In the genomic region with DNA sequence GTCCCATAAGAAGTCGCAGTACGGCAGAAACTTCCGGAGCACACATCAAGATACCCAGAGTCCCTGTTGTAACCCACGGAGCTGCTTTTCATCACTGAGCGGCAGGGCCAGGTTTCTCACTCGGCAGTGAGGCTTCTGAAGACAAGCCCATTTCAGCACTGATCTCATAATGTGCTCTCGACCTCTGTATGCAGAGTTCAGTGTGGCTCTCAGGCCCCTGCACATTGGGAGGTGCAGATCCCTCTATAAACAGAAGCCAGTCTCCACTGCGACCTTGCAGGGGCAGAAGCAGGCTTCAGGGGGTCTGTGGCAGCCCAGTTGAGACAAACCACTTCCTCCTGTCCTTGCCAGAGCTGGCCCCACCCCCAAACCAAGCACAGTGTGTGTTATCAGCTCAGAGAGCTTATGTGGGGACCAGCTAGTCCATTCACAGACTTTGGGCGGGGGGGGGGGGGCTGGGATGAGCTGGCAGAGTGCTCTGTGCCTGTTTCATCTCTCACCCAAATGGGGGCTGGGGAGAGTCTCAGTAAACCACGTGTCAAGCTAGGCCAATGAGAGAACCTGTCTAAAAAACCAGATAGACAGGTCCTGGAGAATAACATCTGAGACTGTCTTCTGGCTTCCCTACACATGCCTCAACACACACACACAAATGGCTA, we compare ENCODE assay signal across 8 mouse cellular contexts. TPM values are rescaled to one million over a fixed set of nuclear protein-coding genes. Genes with fewer than 3 reads are reported as not detected.
DNase-seq lines count a peak whose midpoint lies in the region; ATAC-seq and TF ChIP-seq lines count a peak whose summit lies in the region.

No protein-coding gene starts in this region.

- peak overlapping the region; percentile 17; the same call in 1 of the 2 replicates for H3K9ac ChIP-seq in heart, postnatal 0 days (replicated peaks; ENCODE audit: low read depth, low read length)
- H3K9ac ChIP-seq in liver, postnatal 0 days (replicated peaks) = peak overlapping the region; percentile 53

- no peaks in the 10 kb centered on the region for H3K9me3 ChIP-seq in heart, postnatal 0 days (replicated peaks; ENCODE audit: control insufficient read depth, low read length)
- H3K9me3 ChIP-seq in liver, postnatal 0 days (ENCODE audit: low read length) = no peaks in the 10 kb centered on the region

- H3K4me3 ChIP-seq in heart, postnatal 0 days (ENCODE audit: low read depth, low read length) = peak overlapping the region; percentile 29
- peak overlapping the region; percentile 55 for H3K4me3 ChIP-seq in liver, postnatal 0 days (ENCODE audit: low read depth, low read length)

- peaks cover 11% of the 10 kb centered on the region; the same call in 1 of the 2 replicates for H3K4me1 ChIP-seq in heart, postnatal 0 days (ENCODE audit: control insufficient read depth, insufficient read depth)
- peaks cover 43% of the 10 kb centered on the region for H3K4me1 ChIP-seq in liver, postnatal 0 days (ENCODE audit: insufficient read depth)

- no peak for TF ChIP-seq CTCF in heart, postnatal 0 days (IDR thresholded peaks at IDR 0.05; ENCODE audit: low read depth)
- no peak for TF ChIP-seq CTCF in liver, postnatal 0 days (IDR thresholded peaks at IDR 0.05; ENCODE audit: low read depth)

- H3K27me3 ChIP-seq in heart, postnatal 0 days (ENCODE audit: control insufficient read depth, insufficient read depth, low read length) = no peaks in the 10 kb centered on the region
- H3K27me3 ChIP-seq in liver, postnatal 0 days (ENCODE audit: insufficient read depth, low read length) = no peaks in the 10 kb centered on the region

- WGBS in heart, postnatal 0 days = 3% methylated on average over 10 of the region's 10 CpGs
- 4% methylated on average over 10 of the region's 10 CpGs for WGBS in liver, postnatal 0 days (ENCODE audit: insufficient replicate concordance)

- peak overlapping the region; percentile 44 for H3K4me2 ChIP-seq in heart, postnatal 0 days (ENCODE audit: low read depth, low read length)
- H3K4me2 ChIP-seq in liver, postnatal 0 days (ENCODE audit: low read depth, low read length) = peak overlapping the region; percentile 67

- TF ChIP-seq EP300 in heart, postnatal 0 days (IDR thresholded peaks at IDR 0.05; ENCODE audit: low read depth) = no peak
- TF ChIP-seq EP300 in liver, postnatal 0 days (IDR thresholded peaks at IDR 0.05; ENCODE audit: low read depth) = no peak

- H3K36me3 ChIP-seq in heart, postnatal 0 days (replicated peaks; ENCODE audit: control insufficient read depth, insufficient read depth, low read length) = no peaks in the 10 kb centered on the region
- no peaks in the 10 kb centered on the region for H3K36me3 ChIP-seq in liver, postnatal 0 days (replicated peaks; ENCODE audit: insufficient read depth, low read length)

- ATAC-seq in heart, postnatal 0 days (ENCODE audit: insufficient read depth, low read depth) = peak; percentile 81
- ATAC-seq in liver, postnatal 0 days = peak; percentile 69

- peak; percentile 27 for DNase-seq in adrenal gland, postnatal 25 days
- DNase-seq in adrenal gland, postnatal 4 days (ENCODE audit: low spot score in 2 of 2) = no peak
- peak; percentile 28 for DNase-seq in right cerebral cortex, postnatal 14 days
- DNase-seq in right cerebral cortex, adult 2 months (ENCODE audit: low spot score in 2 of 2) = no peak
- peak; percentile 30 for DNase-seq in heart, postnatal 0 days (ENCODE audit: low spot score)
- DNase-seq in liver, postnatal 0 days = peak; percentile 71
- DNase-seq in retina, postnatal 7 days (ENCODE audit: low read depth, low spot score) = peak; percentile 28
- no peak for DNase-seq in frontal cortex, postnatal 14 days (ENCODE audit: low spot score in 2 of 2)

- peak overlapping the region; percentile 79 for H3K27ac ChIP-seq in heart, postnatal 0 days (ENCODE audit: low read depth)
- H3K27ac ChIP-seq in liver, postnatal 0 days (ENCODE audit: low read depth) = peak overlapping the region; percentile 84

RNA-seq across cellular contexts. Expression of gene Fgd3, which starts 12.7 kb away (rescaled TPM):
- 1.5 and 2.8 TPM in 2 replicates for total RNA-seq in adrenal gland, postnatal 25 days (2021)
- 1 to 10 TPM; 5.3 to 6.0 TPM for total RNA-seq in adrenal gland, postnatal 4 days (2021)
- 0.93 and 1.6 TPM in 2 replicates for total RNA-seq in heart, postnatal 0 days (2014; rRNA removed; ENCODE audit: low replicate concordance)
- polyA plus RNA-seq in heart, postnatal 0 days (2015; fragmentation: Nextera tagmentation; extraction: Ambion mirVana) = 0.04 and 0.05 TPM in 2 replicates
- 0.57 and 0.62 TPM in 2 replicates for polyA plus RNA-seq in liver, postnatal 0 days (2015; fragmentation: Nextera tagmentation; extraction: Ambion mirVana)

RNA-seq across cellular contexts. Expression of gene Bicd2, which starts 33.9 kb away (rescaled TPM):
- 43.7 and 45.2 TPM in 2 replicates for total RNA-seq in adrenal gland, postnatal 25 days (2021)
- total RNA-seq in adrenal gland, postnatal 4 days (2021) = 10 to 100 TPM; 33.5 to 35.9 TPM
- total RNA-seq in heart, postnatal 0 days (2014; rRNA removed; ENCODE audit: low replicate concordance) = 54.2 and 62.6 TPM in 2 replicates
- 43.5 and 45.4 TPM in 2 replicates for polyA plus RNA-seq in heart, postnatal 0 days (2015; fragmentation: Nextera tagmentation; extraction: Ambion mirVana)
- polyA plus RNA-seq in liver, postnatal 0 days (2015; fragmentation: Nextera tagmentation; extraction: Ambion mirVana) = 4.9 and 5.8 TPM in 2 replicates

RNA-seq across cellular contexts. Expression of gene Susd3, which starts 58.9 kb away (rescaled TPM):
- total RNA-seq in adrenal gland, postnatal 25 days (2021) = 0.43 and 0.95 TPM in 2 replicates
- 10 to 100 TPM in 1 of 2 experiments, 1 to 10 TPM in 1; 8.2 to 11.3 TPM for total RNA-seq in adrenal gland, postnatal 4 days (2021)
- 0.43 and 0.46 TPM in 2 replicates for total RNA-seq in heart, postnatal 0 days (2014; rRNA removed; ENCODE audit: low replicate concordance)
- polyA plus RNA-seq in heart, postnatal 0 days (2015; fragmentation: Nextera tagmentation; extraction: Ambion mirVana) = 0.75 and 0.99 TPM in 2 replicates
- polyA plus RNA-seq in liver, postnatal 0 days (2015; fragmentation: Nextera tagmentation; extraction: Ambion mirVana) = 2.5 and 2.9 TPM in 2 replicates

Comparison
In these comparisons a context has a peak if more than half of its experiments do, and no peak if none do; other contexts are left out.
1. DNase-seq: peak in adrenal gland, postnatal 25 days (single experiment), right cerebral cortex, postnatal 14 days (single experiment), heart, postnatal 0 days (single experiment), liver, postnatal 0 days (single experiment) and retina, postnatal 7 days (single experiment); none in adrenal gland, postnatal 4 days (0 of 2), right cerebral cortex, adult 2 months (0 of 2) and frontal cortex, postnatal 14 days (0 of 2).